Mouse (Mus musculus) bone marrow, adult 2 months (tissue): ENCODE measurements around the gene Wdfy2.

Experiments used
- CTCF ChIP-seq: fragments of 200-500 bp; IDR thresholded peaks from 2 replicates; pipeline ENCODE4 v1.5.1; 2011; ENCODE audit warnings: low read length, control low read depth; ENCODE audit not compliant: control insufficient read depth, insufficient read depth
- POLR2A ChIP-seq: fragments of 200-500 bp; IDR thresholded peaks from 2 replicates; pipeline ENCODE4 v1.6.1; 2011; ENCODE audit warnings: low read depth, mild to moderate bottlenecking, control low read depth, low read length, borderline replicate concordance; ENCODE audit not compliant: control insufficient read depth

- TF ChIP-seq CTCF (no peak), POLR2A (no peak)
Observed at GRCm38 (mm10) chr14:62865405-62865804, 27.9 kb downstream of the Wdfy2 start.
